Mouse (Mus musculus): ENCODE measurements around the gene Rnf121. TPM values are rescaled to one million over a fixed set of nuclear protein-coding genes. Genes with fewer than 3 reads are reported as not detected.
"Not testable (repeated sequence)": the region's sequence is repeated elsewhere in the genome, so short reads cannot be mapped to it uniquely, and the experiment has no call there.

Rnf121 gene
- polyA plus RNA-seq, 1 experiment from 2014 or later = 31.1 TPM

DNA sequence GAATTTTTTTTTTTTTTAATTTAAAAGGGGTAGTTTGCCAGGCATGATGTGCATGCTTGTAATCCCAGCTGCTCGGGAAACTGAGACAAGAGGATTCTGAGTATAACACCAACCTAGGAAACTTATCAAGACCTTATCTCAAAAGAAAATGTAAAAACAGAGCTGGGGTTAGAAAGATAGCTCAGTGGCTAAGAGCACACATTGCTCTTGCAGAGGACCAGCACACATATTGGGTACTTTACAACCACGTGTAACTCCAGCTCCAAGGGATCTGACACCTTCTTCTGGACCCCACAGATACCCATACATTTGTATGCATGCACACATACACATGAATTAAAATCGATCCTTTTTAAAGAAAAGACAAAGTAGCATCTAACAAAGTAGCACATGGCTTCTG lies 3.9 kb downstream of the Rnf121 start:
- no peak overlapping the region for H3K27ac ChIP-seq
- H3K4me3 ChIP-seq = no peak overlapping the region
- H3K9me3 ChIP-seq = no peaks in the 10 kb centered on the region
- DNase-seq (ENCODE audit: extremely low spot score, low spot score) = no peak
- 89% methylated on average over 3 of the region's 3 CpGs for WGBS
- peaks cover 20% of the 10 kb centered on the region for H3K4me1 ChIP-seq
- H3K27me3 ChIP-seq (ENCODE audit: poor library complexity, severe bottlenecking) = no peaks in the 10 kb centered on the region
- H3K36me3 ChIP-seq (replicated peaks) = peaks cover 57% of the 10 kb centered on the region

DNA sequence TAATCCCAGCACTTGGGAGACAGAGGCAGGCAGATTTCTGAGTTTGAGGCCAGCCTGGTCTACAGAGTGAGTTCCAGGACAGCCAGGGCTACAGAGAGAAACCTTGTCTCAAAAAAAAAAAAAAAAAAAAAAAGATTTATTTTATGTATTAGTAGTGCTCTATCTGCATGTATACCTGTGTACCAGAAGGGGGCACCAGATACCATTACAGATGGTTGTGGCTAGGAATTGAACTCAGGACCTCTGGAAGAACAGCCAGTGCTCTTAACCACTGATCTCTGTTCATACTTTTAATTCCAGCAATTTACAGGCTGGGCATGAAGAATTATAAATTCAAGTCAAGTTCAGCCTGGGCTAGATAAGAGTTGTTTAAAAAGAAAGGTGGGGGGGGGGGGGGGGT lies 16.7 kb downstream of the Rnf121 start:
- H3K4me3 ChIP-seq; H3K27me3 ChIP-seq (ENCODE audit: poor library complexity, severe bottlenecking); H3K9me3 ChIP-seq; H3K27ac ChIP-seq; H3K4me1 ChIP-seq; DNase-seq (ENCODE audit: extremely low spot score, low spot score): not testable (repeated sequence)
- peaks cover 52% of the 10 kb centered on the region for H3K36me3 ChIP-seq (replicated peaks)

DNA sequence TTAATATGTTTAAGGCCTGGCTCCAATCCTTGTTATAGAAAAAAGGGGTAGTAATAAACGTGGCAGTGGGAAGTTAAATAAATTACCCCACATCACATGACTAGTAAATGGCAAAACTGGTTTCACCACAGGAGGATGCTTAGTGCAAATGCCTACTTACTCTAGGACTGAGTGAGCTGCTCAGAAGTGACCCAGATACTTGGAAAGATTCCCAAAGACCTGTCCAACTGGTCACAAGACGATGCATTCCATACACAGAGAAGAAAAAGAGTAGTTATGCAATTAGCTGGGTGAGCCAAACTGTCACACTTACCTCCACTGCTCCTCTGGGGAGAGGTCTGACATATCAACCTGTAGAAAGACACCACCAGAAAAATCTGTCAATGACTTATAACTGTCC lies 23.0 kb downstream of the Rnf121 start:
- H3K27me3 ChIP-seq (ENCODE audit: poor library complexity, severe bottlenecking) = no peaks in the 10 kb centered on the region
- H3K27ac ChIP-seq = no peak overlapping the region
- no peaks in the 10 kb centered on the region for H3K4me1 ChIP-seq
- no peak for DNase-seq (ENCODE audit: extremely low spot score, low spot score)
- 88% methylated on average over 2 of the region's 2 CpGs for WGBS
- no peaks in the 10 kb centered on the region for H3K9me3 ChIP-seq
- no peak overlapping the region for H3K4me3 ChIP-seq
- peaks cover 65% of the 10 kb centered on the region for H3K36me3 ChIP-seq (replicated peaks)

DNA sequence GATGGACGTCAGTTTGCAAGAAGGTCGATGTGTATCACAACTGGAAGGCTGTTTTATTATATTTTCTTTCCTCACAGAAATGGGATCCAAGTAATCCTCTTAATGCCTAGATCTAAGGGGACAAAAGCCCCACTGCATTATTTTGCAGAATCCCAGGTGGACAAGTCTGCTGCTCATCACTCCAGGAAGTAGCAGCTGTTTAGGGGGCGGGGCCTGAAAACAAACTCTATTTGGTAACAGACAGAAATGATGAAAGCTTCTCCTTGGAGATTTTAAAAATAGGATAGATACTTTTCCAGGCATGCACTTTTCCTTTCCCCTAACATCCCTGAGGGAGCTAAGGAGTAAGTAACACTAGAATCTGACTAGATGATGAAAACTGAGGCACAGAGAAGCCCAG lies 28.0 kb downstream of the Rnf121 start:
- Histone ChIP-seq H3K27ac (no peak overlapping the region), H3K27me3 (ENCODE audit: poor library complexity, severe bottlenecking) (no peaks in the 10 kb centered on the region), H3K4me1 (no peaks in the 10 kb centered on the region), H3K9me3 (no peaks in the 10 kb centered on the region), H3K36me3 (replicated peaks) (peaks cover 98% of the 10 kb centered on the region), H3K4me3 (no peak overlapping the region)
- DNase-seq (ENCODE audit: extremely low spot score, low spot score) = no peak
- 94% methylated on average over 3 of the region's 3 CpGs for WGBS

DNA sequence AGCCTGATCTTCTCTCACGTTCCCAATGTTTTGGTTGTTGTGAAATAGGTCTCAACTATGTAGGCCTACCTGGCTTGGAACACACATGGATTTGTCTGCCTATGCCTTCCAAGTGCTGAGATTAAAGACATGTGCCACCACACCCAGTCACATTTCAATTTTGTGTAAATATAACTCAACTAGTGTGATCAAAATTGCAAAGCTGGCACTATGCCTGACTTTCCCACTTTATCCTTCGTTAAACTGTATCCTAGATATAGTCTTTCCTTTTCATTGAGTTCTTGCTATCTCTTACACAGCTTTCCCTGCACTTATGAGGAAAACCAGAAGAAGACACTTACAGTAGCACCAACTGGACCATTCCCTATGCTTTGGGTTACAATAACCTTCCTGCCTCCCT lies 29.7 kb downstream of the Rnf121 start:
- DNase-seq (ENCODE audit: extremely low spot score, low spot score) = no peak
- Histone ChIP-seq H3K27me3 (ENCODE audit: poor library complexity, severe bottlenecking) (no peaks in the 10 kb centered on the region), H3K4me3 (no peak overlapping the region), H3K36me3 (replicated peaks) (peaks cover 100% of the 10 kb centered on the region), H3K9me3 (no peaks in the 10 kb centered on the region), H3K27ac (no peak overlapping the region), H3K4me1 (no peaks in the 10 kb centered on the region)
- WGBS = 94% methylated on average over 2 of the region's 2 CpGs

DNA sequence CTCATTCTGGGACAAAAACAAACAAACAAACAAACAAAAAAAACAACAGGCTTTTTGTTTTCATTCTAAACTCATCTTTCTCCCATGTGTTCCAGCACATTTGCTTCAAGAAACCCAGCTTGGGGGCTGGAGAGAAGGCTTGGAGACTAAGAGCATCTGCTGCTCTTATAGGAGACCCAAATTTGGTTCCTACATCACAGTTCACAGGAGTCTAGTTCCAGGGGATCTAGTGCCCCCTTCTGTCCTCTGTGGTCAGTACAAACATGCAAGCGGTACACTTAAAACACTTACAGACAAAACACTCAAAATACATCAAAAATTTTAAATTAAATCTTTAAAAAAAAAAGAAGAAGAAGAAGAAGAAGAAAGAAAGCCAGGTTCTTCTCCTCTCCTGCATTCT lies 30.4 kb downstream of the Rnf121 start:
- Histone ChIP-seq H3K36me3 (replicated peaks) (peaks cover 99% of the 10 kb centered on the region), H3K4me1 (no peaks in the 10 kb centered on the region), H3K27ac (no peak overlapping the region), H3K4me3 (no peak overlapping the region), H3K9me3 (no peaks in the 10 kb centered on the region), H3K27me3 (ENCODE audit: poor library complexity, severe bottlenecking) (no peaks in the 10 kb centered on the region)
- no peak for DNase-seq (ENCODE audit: extremely low spot score, low spot score)
- WGBS = 93% methylated on average over 1 of the region's 1 CpGs

DNA sequence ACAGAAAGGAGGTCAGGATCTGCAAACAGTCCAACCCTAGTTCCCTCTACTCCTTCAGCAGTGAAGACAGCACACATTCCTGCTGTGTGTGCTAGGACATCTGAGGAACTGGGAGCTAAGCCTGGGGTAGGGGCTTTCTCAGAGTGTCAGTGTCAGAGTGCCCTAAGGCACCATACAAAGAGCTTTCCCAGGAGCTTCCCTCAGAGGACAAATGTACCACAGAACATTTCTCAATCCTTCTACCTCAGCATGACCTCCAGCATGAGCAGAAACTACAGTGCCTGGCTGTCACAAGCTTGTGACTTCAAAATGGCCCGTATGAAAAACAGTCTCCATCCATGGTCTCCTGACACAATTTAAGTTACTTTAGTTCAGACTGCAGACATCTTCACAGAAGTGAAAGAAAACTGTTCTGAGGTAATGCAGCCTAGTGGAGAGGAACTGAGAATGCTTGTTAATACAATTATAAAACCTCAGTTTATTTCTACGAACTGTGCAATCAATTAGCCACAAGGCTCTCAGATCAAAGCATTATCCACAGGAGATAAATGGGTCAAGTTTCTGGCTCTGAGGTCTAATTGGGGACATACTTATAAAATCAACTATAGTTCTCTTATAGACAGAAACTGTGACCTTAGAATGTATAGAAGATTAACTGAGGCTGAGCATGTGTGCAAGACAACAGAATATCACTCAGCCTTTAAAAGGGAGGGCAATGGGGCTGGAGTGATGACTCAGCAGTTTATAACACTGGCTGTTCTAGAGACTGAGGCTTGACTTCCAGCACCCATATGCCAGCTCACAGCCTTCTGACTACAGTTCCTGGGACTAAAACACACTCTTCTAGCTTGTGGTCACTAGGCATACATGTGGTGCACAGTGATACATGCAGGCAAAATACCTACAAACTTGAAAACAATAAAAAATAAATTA lies 39.8 kb downstream of the Rnf121 start:
- H3K4me1 ChIP-seq = no peaks in the 10 kb centered on the region
- H3K27me3 ChIP-seq (ENCODE audit: poor library complexity, severe bottlenecking) = no peaks in the 10 kb centered on the region
- WGBS = 84% methylated on average over 2 of the region's 2 CpGs
- H3K36me3 ChIP-seq (replicated peaks) = peaks cover 93% of the 10 kb centered on the region
- no peak overlapping the region for H3K4me3 ChIP-seq
- H3K9me3 ChIP-seq = no peaks in the 10 kb centered on the region
- DNase-seq (ENCODE audit: extremely low spot score, low spot score) = no peak
- no peak overlapping the region for H3K27ac ChIP-seq

DNA sequence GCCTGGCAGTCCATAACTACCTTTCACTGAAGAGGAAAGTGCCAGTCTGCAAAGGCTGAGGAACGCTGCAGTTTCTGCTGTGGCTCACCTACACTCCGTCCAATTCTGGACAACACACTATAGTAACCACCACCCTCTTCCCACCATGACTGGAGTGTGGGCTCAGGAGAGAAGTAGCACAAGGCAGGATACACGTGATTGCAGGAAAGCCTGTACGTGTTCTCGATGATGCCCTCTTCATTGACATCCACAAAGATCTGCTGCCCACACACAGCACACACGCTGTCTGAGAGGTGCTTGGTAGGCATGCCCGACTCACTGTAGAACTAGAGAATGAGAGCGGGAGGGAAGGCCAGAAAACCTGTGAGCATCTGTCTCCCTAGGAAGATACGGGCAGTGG lies 41.4 kb downstream of the Rnf121 start:
- DNase-seq (ENCODE audit: extremely low spot score, low spot score) = no peak
- no peaks in the 10 kb centered on the region for H3K4me1 ChIP-seq
- 97% methylated on average over 9 of the region's 9 CpGs for WGBS
- no peak overlapping the region for H3K4me3 ChIP-seq
- H3K36me3 ChIP-seq (replicated peaks) = peaks cover 96% of the 10 kb centered on the region
- no peaks in the 10 kb centered on the region for H3K9me3 ChIP-seq
- no peak overlapping the region for H3K27ac ChIP-seq
- no peaks in the 10 kb centered on the region for H3K27me3 ChIP-seq (ENCODE audit: poor library complexity, severe bottlenecking)

DNA sequence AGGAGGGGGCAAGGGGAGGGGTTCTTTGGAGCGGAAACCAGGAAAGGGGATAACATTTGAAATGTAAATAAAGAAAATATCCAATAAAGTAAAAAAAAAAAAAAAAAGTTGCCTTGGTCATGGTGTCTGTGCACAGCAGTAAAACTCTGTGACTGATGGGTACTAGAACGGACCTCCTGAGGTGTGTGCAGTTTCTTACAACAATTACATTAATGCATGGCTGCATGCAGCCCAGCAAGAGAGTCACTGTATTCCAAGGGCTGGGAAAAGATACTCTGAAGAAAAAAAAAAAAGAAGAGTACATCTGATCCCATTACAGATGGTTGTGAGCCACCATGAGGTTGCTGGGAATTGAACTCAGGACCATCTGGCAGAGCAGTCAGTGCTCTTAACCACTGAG lies 44.3 kb downstream of the Rnf121 start:
- not testable (repeated sequence) for H3K4me3 ChIP-seq; H3K27ac ChIP-seq; DNase-seq (ENCODE audit: extremely low spot score, low spot score); H3K27me3 ChIP-seq (ENCODE audit: poor library complexity, severe bottlenecking); H3K4me1 ChIP-seq; H3K9me3 ChIP-seq
- WGBS = 94% methylated on average over 2 of the region's 2 CpGs
- H3K36me3 ChIP-seq (replicated peaks) = peaks cover 99% of the 10 kb centered on the region

DNA sequence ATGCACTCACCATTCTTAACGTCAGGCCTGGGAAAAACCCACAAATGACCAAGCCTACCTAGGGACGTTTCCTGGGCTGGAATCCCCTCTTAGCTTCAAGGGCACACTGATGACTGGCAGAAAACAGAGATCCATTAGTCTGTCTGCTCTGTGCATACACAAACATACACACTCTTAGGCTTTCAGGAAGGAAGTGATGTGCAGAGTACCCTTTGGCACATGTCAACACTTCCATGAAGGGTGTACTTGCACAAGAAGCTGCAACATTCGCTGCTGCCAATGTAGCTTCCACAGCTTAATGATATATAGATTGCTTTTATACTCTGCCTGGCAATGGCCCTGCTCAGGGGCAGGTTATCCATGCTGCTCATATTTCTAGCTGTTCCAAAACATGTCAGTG lies 45.9 kb downstream of the Rnf121 start:
- H3K9me3 ChIP-seq = no peaks in the 10 kb centered on the region
- no peaks in the 10 kb centered on the region for H3K4me1 ChIP-seq
- WGBS = 73% methylated on average over 3 of the region's 3 CpGs
- no peak overlapping the region for H3K27ac ChIP-seq
- DNase-seq (ENCODE audit: extremely low spot score, low spot score) = no peak
- H3K4me3 ChIP-seq = no peak overlapping the region
- peaks cover 99% of the 10 kb centered on the region for H3K36me3 ChIP-seq (replicated peaks)
- no peaks in the 10 kb centered on the region for H3K27me3 ChIP-seq (ENCODE audit: poor library complexity, severe bottlenecking)

DNA sequence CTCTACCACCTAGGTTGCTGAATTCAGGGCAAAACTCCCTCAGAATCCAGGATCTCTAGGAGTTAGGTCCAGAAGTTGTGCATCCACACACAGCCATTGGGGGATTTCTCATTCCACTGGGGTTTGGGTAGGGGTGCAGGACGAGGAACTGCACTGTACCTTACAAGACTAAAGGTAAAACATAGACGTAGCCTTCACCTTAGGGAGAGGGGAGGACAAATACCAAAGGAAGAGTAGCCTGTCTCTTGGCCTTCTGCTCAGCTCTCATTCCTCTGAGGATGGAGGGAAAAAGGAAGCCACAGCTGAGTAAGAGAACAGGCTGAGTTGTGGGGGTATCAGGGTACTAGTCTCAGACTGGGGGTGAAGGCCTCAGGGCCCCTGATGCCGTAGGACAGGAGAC lies 46.7 kb downstream of the Rnf121 start, which contains the start of gene Il18bp:
Gene Il18bp (minus strand): TSS at position 101 of the 400 bp plus-strand sequence.
- Histone ChIP-seq H3K27me3 (ENCODE audit: poor library complexity, severe bottlenecking) (no peaks in the 10 kb centered on the region), H3K9me3 (no peaks in the 10 kb centered on the region), H3K4me3 (no peak within 1 kb of the TSS), H3K4me1 (no peaks in the 10 kb centered on the region), H3K27ac (no peak within 1 kb of the TSS), H3K36me3 (replicated peaks) (peaks cover 99% of the 10 kb centered on the region)
- 92% methylated on average over 3 of the region's 3 CpGs for WGBS
- DNase-seq (ENCODE audit: extremely low spot score, low spot score) = no peak

DNA sequence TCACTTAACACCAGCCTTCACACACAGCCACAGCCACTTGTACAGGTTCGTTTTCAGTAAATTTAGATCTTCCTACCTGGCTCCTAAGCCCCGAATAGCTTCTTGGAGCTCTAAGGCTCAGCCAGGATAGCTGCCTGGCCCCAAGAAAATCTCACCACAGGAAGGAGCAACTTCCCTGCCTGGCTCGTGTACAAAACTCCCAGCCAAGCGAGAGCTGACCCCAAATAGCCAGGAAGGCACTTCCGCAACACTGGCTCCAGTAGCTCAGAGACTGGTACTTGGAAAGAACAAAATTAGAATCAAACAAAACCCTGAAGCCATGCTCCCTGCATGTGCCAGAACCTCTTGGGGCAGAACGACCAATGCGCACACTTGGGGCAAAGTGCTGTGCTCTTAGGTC lies 47.2 kb downstream of the Rnf121 start:
- Histone ChIP-seq H3K4me1 (no peaks in the 10 kb centered on the region), H3K27ac (no peak overlapping the region), H3K27me3 (ENCODE audit: poor library complexity, severe bottlenecking) (no peaks in the 10 kb centered on the region), H3K4me3 (no peak overlapping the region), H3K36me3 (replicated peaks) (peaks cover 99% of the 10 kb centered on the region), H3K9me3 (no peaks in the 10 kb centered on the region)
- WGBS = 85% methylated on average over 7 of the region's 7 CpGs
- DNase-seq (ENCODE audit: extremely low spot score, low spot score) = no peak

DNA sequence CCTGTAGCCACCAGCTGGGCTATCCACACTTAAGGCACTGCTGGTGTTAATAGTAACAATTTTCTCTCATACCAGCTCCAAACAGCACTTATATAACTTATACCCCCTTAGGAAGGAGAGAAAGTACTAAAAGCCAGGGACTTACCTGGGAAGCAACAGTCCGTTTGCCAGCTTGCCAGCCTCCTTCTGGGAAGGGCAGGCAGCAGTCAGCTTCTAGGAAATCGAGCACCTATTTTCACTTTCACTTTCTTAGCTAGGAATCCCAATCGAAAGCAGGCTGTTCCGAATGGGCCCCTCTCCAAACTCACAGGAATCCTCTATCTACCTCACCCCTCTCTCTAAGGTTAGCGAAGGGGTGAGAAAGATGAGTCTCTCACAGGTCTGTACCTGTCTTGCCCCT lies 47.8 kb downstream of the Rnf121 start:
- no peaks in the 10 kb centered on the region for H3K4me1 ChIP-seq
- H3K36me3 ChIP-seq (replicated peaks) = peaks cover 99% of the 10 kb centered on the region
- H3K27ac ChIP-seq = no peak overlapping the region
- no peak for DNase-seq (ENCODE audit: extremely low spot score, low spot score)
- 92% methylated on average over 5 of the region's 5 CpGs for WGBS
- no peak overlapping the region for H3K4me3 ChIP-seq
- no peaks in the 10 kb centered on the region for H3K27me3 ChIP-seq (ENCODE audit: poor library complexity, severe bottlenecking)
- H3K9me3 ChIP-seq = no peaks in the 10 kb centered on the region

Measured in forebrain, embryonic 10.5 days (tissue).